22 mouse cellular contexts compared by ENCODE assay signal in the genomic region with DNA sequence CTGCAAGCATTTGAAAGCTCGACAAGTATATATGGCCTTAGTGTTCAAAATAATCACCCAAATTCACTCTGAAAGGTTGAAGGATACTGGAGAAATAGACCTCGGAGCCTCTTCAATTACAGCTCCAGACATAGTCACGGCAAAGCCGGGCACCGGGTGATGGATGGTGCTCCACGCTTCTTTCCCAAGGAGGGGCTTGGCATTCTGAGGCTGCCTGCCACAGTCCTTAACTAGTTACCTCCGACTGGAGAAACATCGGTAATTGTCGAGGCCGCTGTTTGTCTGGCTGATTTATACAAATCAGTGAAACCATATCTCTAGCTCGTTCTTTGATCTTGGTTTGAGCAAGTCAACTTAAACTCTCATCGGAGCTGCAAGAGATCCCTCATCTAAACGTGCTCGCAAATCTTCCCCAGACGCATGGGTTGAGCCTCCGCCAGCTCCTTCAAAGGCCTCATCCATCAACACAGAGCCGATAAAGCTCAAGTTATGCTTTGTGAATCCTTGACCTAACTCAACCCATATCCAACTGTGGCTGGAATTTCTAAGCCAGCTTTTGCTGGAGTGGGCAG.
A peak's percentile ranks its signal among the peaks of the same experiment; 100 is the strongest.
DNase-seq lines count a peak whose midpoint lies in the region; TF ChIP-seq lines count a peak whose summit lies in the region.
"Had no signal": no experiment of that assay in that cellular context is flagged by ENCODE, and none has a peak within 500 bp of the region (broad histone marks: within the 10 kb centered on the region; RNA-seq: fewer than 3 reads in every experiment).

No protein-coding gene starts in this region.

- no peak for TF ChIP-seq POLR2A in cerebellum, adult 2 months (IDR thresholded peaks at IDR 0.05; ENCODE audit: borderline replicate concordance, insufficient read depth, low read length)

- no peaks in the 10 kb centered on the region for H3K4me1 ChIP-seq in cerebellum, adult 2 months (ENCODE audit: control insufficient read depth, insufficient read depth, low read length)
- H3K4me1 ChIP-seq: embryonic facial prominence, embryonic 12.5 days; embryonic facial prominence, embryonic 15.5 days; heart, embryonic 12.5 days; heart, embryonic 15.5 days; hindbrain, embryonic 15.5 days had no signal

- DNase-seq in adrenal gland, adult (ENCODE audit: inconsistent age in 2 of 2, low spot score in 1 of 2), result peak; percentile 66 to 87
- DNase-seq in adrenal gland, postnatal 4 days (ENCODE audit: low spot score in 2 of 2), result no peak
- DNase-seq in testis, postnatal 10 days (ENCODE audit: low spot score), result peak; percentile 30
- no peak for DNase-seq in testis, postnatal 14 days (ENCODE audit: low spot score)
- DNase-seq in adrenal gland, postnatal 25 days, result peak; percentile 29
- DNase-seq in cerebellum, adult 2 months, result no peak
- no peak for DNase-seq in left cerebral cortex, postnatal 36 days (ENCODE audit: low spot score in 2 of 2)
- DNase-seq in cerebellum, postnatal 36 days, result no peak
- DNase-seq: cerebellum, adult 11 months; cerebellum, adult 8-10 months; cerebellum, postnatal 10 days; forebrain, postnatal 0 days; gastrocnemius, adult 2 months; gastrocnemius, postnatal 14 days; heart, adult 18-20 months; heart, postnatal 14 days; heart, postnatal 4 days had no signal

- 93% methylated on average over 17 of the region's 17 CpGs for WGBS in cerebellum, adult 2 months

- H3K27ac ChIP-seq in cerebellum, adult 2 months (ENCODE audit: insufficient read depth, low read length), result no peak overlapping the region
- H3K27ac ChIP-seq: embryonic facial prominence, embryonic 12.5 days; embryonic facial prominence, embryonic 15.5 days; gastrocnemius, adult 2 months; heart, embryonic 15.5 days; hindbrain, embryonic 15.5 days had no signal

- TF ChIP-seq CTCF in cerebellum, adult 2 months (IDR thresholded peaks at IDR 0.05; ENCODE audit: borderline replicate concordance, insufficient read depth, low read depth, low read length), result no peak

- intact Hi-C loops in left cerebral cortex, postnatal 36 days (cut with DNase I), result no loop called here

- H3K27me3 ChIP-seq in cerebellum, adult 2 months (ENCODE audit: control insufficient read depth, insufficient read depth, low read length), result no peaks in the 10 kb centered on the region
- H3K27me3 ChIP-seq: embryonic facial prominence, embryonic 12.5 days; embryonic facial prominence, embryonic 15.5 days; heart, embryonic 12.5 days; heart, embryonic 15.5 days; hindbrain, embryonic 15.5 days had no signal

- H3K4me3 ChIP-seq in cerebellum, adult 2 months (replicated peaks; ENCODE audit: insufficient read depth, low read depth, low read length), result no peak overlapping the region
- H3K4me3 ChIP-seq: embryonic facial prominence, embryonic 12.5 days; embryonic facial prominence, embryonic 15.5 days; gastrocnemius, adult 2 months; heart, embryonic 12.5 days; heart, embryonic 15.5 days; hindbrain, embryonic 15.5 days had no signal

Comparison
In these comparisons a context has a peak if more than half of its experiments do, and no peak if none do; other contexts are left out.
1. DNase-seq: peak in adrenal gland, adult (2 of 2), testis, postnatal 10 days (single experiment) and adrenal gland, postnatal 25 days (single experiment); none in adrenal gland, postnatal 4 days (0 of 2), testis, postnatal 14 days (single experiment), cerebellum, adult 2 months (0 of 2), left cerebral cortex, postnatal 36 days (0 of 2) and cerebellum, postnatal 36 days (0 of 2).